Mouse (Mus musculus) stomach, postnatal 0 days (tissue): ENCODE measurements around the gene Zfp358.

Experiments
- CTCF ChIP-seq: IDR thresholded peaks from 2 replicates; pipeline ENCODE4 v1.5.1; 2016; ENCODE audit warnings: antibody characterized with exemption, low read depth, mild to moderate bottlenecking, moderate library complexity
- EP300 ChIP-seq: optimal IDR thresholded peaks from 2 replicates; pipeline ENCODE3; 2016; ENCODE audit warnings: antibody characterized with exemption

DNA sequence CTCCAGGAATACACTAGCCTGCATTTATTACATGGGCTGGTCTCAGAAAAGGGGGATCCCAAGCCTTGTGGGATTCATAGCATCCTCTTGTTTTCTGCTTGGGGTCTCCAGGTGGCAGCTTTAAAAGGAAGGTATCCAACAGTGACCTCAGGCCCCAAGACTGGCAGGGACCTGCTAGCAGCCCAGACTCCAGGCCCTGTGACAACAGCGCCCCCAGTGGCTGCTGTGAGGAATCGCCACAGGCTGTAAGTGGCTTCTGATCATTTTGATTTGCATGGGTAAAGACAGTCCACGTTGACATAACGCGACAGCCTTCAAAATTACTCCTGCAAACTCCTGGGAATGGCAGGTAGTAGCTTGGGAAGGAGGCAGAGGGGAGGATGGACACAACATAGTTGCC lies 42.3 kb upstream of the Zfp358 start:
- TF ChIP-seq CTCF = peak; percentile 95
- no peak for TF ChIP-seq EP300
